Mouse (Mus musculus) CH12.LX (cell line): ENCODE measurements around the gene Otud6a. TPM values are rescaled to one million over a fixed set of nuclear protein-coding genes. Genes with fewer than 3 reads are reported as not detected.
A peak's percentile ranks its signal among the peaks of the same experiment; 100 is the strongest.

ENCODE experiments used
- DNase-seq: peaks from one replicate; pipeline ENCODE4 v3.0.0-alpha.2; 2013; ENCODE audit errors: extremely low read depth
- H3K27ac ChIP-seq: 2 replicates; pipeline ENCODE4 v1.5.1; 2012; ENCODE audit warnings: low read depth, mild to moderate bottlenecking, control low read depth, moderate library complexity; ENCODE audit not compliant: insufficient read depth
- H3K27me3 ChIP-seq: replicated peaks from 2 replicates; pipeline ENCODE3; 2012; ENCODE audit warnings: inconsistent platforms
- H3K36me3 ChIP-seq, 2 experiments: replicated peaks in 1 of 2; 2 replicates each; pipeline versions ENCODE3 to v1.6.1; 2012; ENCODE audit warnings: inconsistent platforms in 1 of 2, low read length in 1 of 2, mild to moderate bottlenecking in 1 of 2, mixed read lengths in 1 of 2, moderate library complexity in 1 of 2; ENCODE audit not compliant: control insufficient read depth in 1 of 2, insufficient read depth in 1 of 2
- H3K4me1 ChIP-seq, 2 experiments: 2 replicates each; pipeline ENCODE4 v1.6.1; 2012; ENCODE audit warnings: inconsistent platforms in 1 of 2, moderate library complexity in 1 of 2; ENCODE audit not compliant: insufficient read depth in 2 of 2, control insufficient read depth in 1 of 2
- H3K4me2 ChIP-seq: 2 replicates; pipeline ENCODE4 v1.6.1; 2012; ENCODE audit warnings: low read depth, mild to moderate bottlenecking, control low read depth; ENCODE audit not compliant: poor library complexity, insufficient read depth, severe bottlenecking
- H3K4me3 ChIP-seq, 3 experiments: fragments of 150-350 bp in 1 of 3; sonication (generic) in 1 of 3; replicated peaks in 1 of 3; 2 replicates each; pipeline versions ENCODE3 to v1.5.1; 2011 to 2012; ENCODE audit warnings: low read depth in 2 of 3, low read length in 2 of 3, mild to moderate bottlenecking in 2 of 3, moderate library complexity in 2 of 3, control low read depth in 1 of 3, improper control_type of control experiment in 1 of 3, inconsistent platforms in 1 of 3, mixed read lengths in 1 of 3; ENCODE audit not compliant: poor library complexity in 1 of 3
- H3K79me2 ChIP-seq: replicated peaks from 2 replicates; pipeline ENCODE4 v1.6.1; 2012; ENCODE audit warnings: mild to moderate bottlenecking, moderate library complexity; ENCODE audit not compliant: control insufficient read depth, poor library complexity, insufficient read depth, severe bottlenecking; ENCODE audit errors: extremely low read depth
- H3K9ac ChIP-seq: 2 replicates; pipeline ENCODE4 v1.6.1; 2012; ENCODE audit warnings: low read depth, mild to moderate bottlenecking, control low read depth, moderate library complexity; ENCODE audit not compliant: insufficient read depth
- H3K9me3 ChIP-seq: replicated peaks from 2 replicates; pipeline ENCODE3; 2012; ENCODE audit warnings: low read length, inconsistent platforms, mixed read lengths
- ELF1 ChIP-seq: IDR thresholded peaks from 2 replicates; pipeline ENCODE4 v1.6.1; 2014; ENCODE audit warnings: low read depth, mild to moderate bottlenecking, inconsistent platforms, low read length, improper control_type of control experiment
- EP300 ChIP-seq: IDR thresholded peaks from 2 replicates; pipeline ENCODE4 v1.6.1; 2011; ENCODE audit warnings: low read length, improper control_type of control experiment
- ETS1 ChIP-seq: conservative IDR thresholded peaks from 2 replicates; pipeline ENCODE4 v1.6.1; 2012; ENCODE audit warnings: low read depth, mild to moderate bottlenecking, inconsistent platforms, low read length, improper control_type of control experiment, moderate library complexity
- JUND ChIP-seq: conservative IDR thresholded peaks from 2 replicates; pipeline ENCODE4 v1.6.1; 2011; ENCODE audit warnings: low read depth, low read length, improper control_type of control experiment
- KAT2A ChIP-seq: IDR thresholded peaks from 2 replicates; pipeline ENCODE4 v1.6.1; 2012; ENCODE audit warnings: low read length, improper control_type of control experiment, inconsistent platforms; ENCODE audit not compliant: insufficient replicate concordance
- NRF1 ChIP-seq: IDR thresholded peaks from 2 replicates; pipeline ENCODE4 v1.6.1; 2014; ENCODE audit warnings: low read depth, mild to moderate bottlenecking, inconsistent platforms, low read length, improper control_type of control experiment, moderate library complexity
- POLR2A ChIP-seq: IDR thresholded peaks from 2 replicates; pipeline ENCODE4 v1.6.1; 2011; ENCODE audit warnings: low read depth, mild to moderate bottlenecking, improper control_type of control experiment, low read length
- TBP ChIP-seq: conservative IDR thresholded peaks from 2 replicates; pipeline ENCODE4 v1.6.1; 2011; ENCODE audit warnings: low read depth, low read length, improper control_type of control experiment
- UBTF ChIP-seq: IDR thresholded peaks from 2 replicates; pipeline ENCODE4 v1.6.1; 2012; ENCODE audit warnings: low read depth, mild to moderate bottlenecking, inconsistent platforms, low read length, improper control_type of control experiment, moderate library complexity
- ZMIZ1 ChIP-seq: IDR thresholded peaks from 2 replicates; pipeline ENCODE4 v1.6.1; 2012; ENCODE audit warnings: low read depth, mild to moderate bottlenecking, inconsistent platforms, low read length, improper control_type of control experiment
- dilution Hi-C: fragments of 300-500 bp; cut with MboI; formaldehyde crosslinking; loops from 2 replicates; pipeline ENCODE4 v1.14.3; 2020; ENCODE audit warnings: low sequenced_read_pairs; ENCODE audit not compliant: extremely low pct_unique_long_range_greater_than_20kb, extremely low pct_ligation_motif_present
- in situ Hi-C: fragments of 300-500 bp; cut with MboI; formaldehyde crosslinking; loops from 3 replicates; pipeline ENCODE4 v1.14.3; 2019; ENCODE audit warnings: low sequenced_read_pairs, low pct_ligation_motif_present, low pct_unique_long_range_greater_than_20kb, mixed read lengths
- polyA plus RNA-seq: library from polyadenylated mRNA; unstranded; fragments of >175 nt; gene quantifications from 2 replicates; pipeline ENCODE4 v1.2.1, GENCODE M21; 2012; ENCODE audit warnings: low read depth; ENCODE audit not compliant: insufficient read length
- total RNA-seq, 2 experiments: library from RNA; depleted of rRNA; stranded (reverse); fragments of 300-350 nt in 1 of 2; fragments of >200 nt in 1 of 2; gene quantifications; 2 replicates each; pipeline ENCODE4 v1.2.3; 2012 to 2014

Gene Otud6a
- total and polyA plus RNA-seq, 3 experiments, result not detected

- dilution Hi-C loops (no loop called here), in situ Hi-C loops (no loop called here)
- no peak overlapping the region for H3K9ac ChIP-seq
- H3K9me3 ChIP-seq, result no peaks in the 10 kb centered on the region
- H3K27ac ChIP-seq, result no peak overlapping the region
- no peak overlapping the region for H3K4me3 ChIP-seq
- TF ChIP-seq TBP (peak; percentile 93), POLR2A (peak; percentile 52), NRF1 (peak; percentile 71), ZMIZ1 (peak; percentile 75; the same call in 1 of the 2 replicates), JUND (no peak), UBTF (no peak), ETS1 (peak; percentile 46)
- no peak overlapping the region for H3K4me2 ChIP-seq
- peaks cover 0 to 3% of the 10 kb centered on the region in 2 experiments; a peak in 1 of 4 replicates for H3K4me1 ChIP-seq
- H3K79me2 ChIP-seq, result no peaks in the 10 kb centered on the region
- DNase-seq, result peak; percentile 46
- H3K36me3 ChIP-seq, result no peaks in the 10 kb centered on the region
- H3K27me3 ChIP-seq, result no peaks in the 10 kb centered on the region
Measured at GRCm38 (mm10) chrX:100443532-100443931, 14.7 kb downstream of the Otud6a start.

GRCm38 (mm10) chrX:100468047-100468446 lies 39.2 kb downstream of the Otud6a start:
- in situ Hi-C loops (no loop called here), dilution Hi-C loops (no loop called here)
- Histone ChIP-seq H3K9ac (0 out of 2 replicates have a peak overlapping the region, but pooled peaks have one; percentile 0), H3K4me2 (peak overlapping the region; percentile 2; the same call in 1 of the 2 replicates), H3K27me3 (no peaks in the 10 kb centered on the region), H3K79me2 (no peaks in the 10 kb centered on the region), H3K4me3 (no peak overlapping the region), H3K9me3 (no peaks in the 10 kb centered on the region), H3K4me1 (peaks cover 0 to 11% of the 10 kb centered on the region in 2 experiments; a peak in 2 of 4 replicates), H3K27ac (no peak overlapping the region), H3K36me3 (no peaks in the 10 kb centered on the region)
- TF ChIP-seq EP300 (peak; percentile 22; the same call in 1 of the 2 replicates), POLR2A (no peak), ELF1 (0 out of 2 replicates have a peak, but pooled peaks have one; percentile 15)
- DNase-seq, result no peak

- in situ Hi-C loops, result no loop called here
- Histone ChIP-seq H3K9me3 (no peaks in the 10 kb centered on the region), H3K4me3 (no peak overlapping the region), H3K79me2 (no peaks in the 10 kb centered on the region), H3K36me3 (no peaks in the 10 kb centered on the region), H3K27me3 (no peaks in the 10 kb centered on the region), H3K4me1 (peaks cover 0 to 11% of the 10 kb centered on the region in 2 experiments; a peak in 2 of 4 replicates), H3K4me2 (no peak overlapping the region)
- DNase-seq, result no peak
- no peak for TF ChIP-seq ETS1
- no peak for TF ChIP-seq KAT2A
- TF ChIP-seq POLR2A, result no peak
- TF ChIP-seq, all 38 proteins: peak for 0
- dilution Hi-C loops, result no loop called here
- no peak overlapping the region for H3K9ac ChIP-seq
- no peak overlapping the region for H3K27ac ChIP-seq
Measured at GRCm38 (mm10) chrX:100470126-100470525, 41.3 kb downstream of the Otud6a start.
